Mouse (Mus musculus) left cerebral cortex, adult 2 months (tissue): ENCODE measurements around the gene Fig4. TPM values are rescaled to one million over a fixed set of nuclear protein-coding genes. Genes with fewer than 3 reads are reported as not detected.

ENCODE experiments used
- DNase-seq, 2 experiments: peaks; one replicate each; pipeline ENCODE4 v3.0.0; 2021 to 2022; ENCODE audit warnings: low spot score in 2 of 2, mixed read lengths in 1 of 2; ENCODE audit errors: extremely low spot score in 1 of 2
- H3K27ac ChIP-seq: fragments of 200-600 bp; 2 replicates; pipeline ENCODE4 v1.8.1; 2022
- H3K4me3 ChIP-seq: fragments of 200-600 bp; 2 replicates; pipeline ENCODE4 v1.8.1; 2022
- CTCF ChIP-seq: fragments of 200-600 bp; IDR thresholded peaks from 2 replicates; pipeline ENCODE4 v1.8.1; 2022; ENCODE audit warnings: antibody characterized with exemption, mild to moderate bottlenecking, moderate library complexity
- intact Hi-C: fragments of 180-260 bp; cut with DNase I; formaldehyde crosslinking; loops from one replicate; pipeline ENCODE4 v1.15.1; 2025
- total RNA-seq, 2 experiments: library from RNA; stranded (reverse); gene quantifications; 2 replicates each; pipeline ENCODE4 v1.2.3; 2021

Fig4 gene
- total RNA-seq, 2 experiments from 2014 or later = 25.2 to 25.6 TPM

- no peak for DNase-seq
- Histone ChIP-seq H3K27ac (no peak overlapping the region), H3K4me3 (no peak overlapping the region)
- TF ChIP-seq CTCF = no peak
- intact Hi-C loops = no loop called here
Observed at GRCm38 (mm10) chr10:41235584-41235983, 67.5 kb downstream of the Fig4 start.

- intact Hi-C loops = no loop called here
- DNase-seq = no peak
- Histone ChIP-seq H3K4me3 (no peak overlapping the region), H3K27ac (no peak overlapping the region)
- TF ChIP-seq CTCF = no peak
Observed at GRCm38 (mm10) chr10:41235159-41235558, 67.9 kb downstream of the Fig4 start.

GRCm38 (mm10) chr10:41234552-41234951, 68.5 kb downstream of the Fig4 start:
- TF ChIP-seq CTCF = no peak
- no peak for DNase-seq
- intact Hi-C loops = no loop called here
- no peak overlapping the region for H3K4me3 ChIP-seq
- no peak overlapping the region for H3K27ac ChIP-seq

GRCm38 (mm10) chr10:41233140-41233539, 69.9 kb downstream of the Fig4 start:
- TF ChIP-seq CTCF = no peak
- no peak for DNase-seq
- intact Hi-C loops = no loop called here
- no peak overlapping the region for H3K4me3 ChIP-seq
- H3K27ac ChIP-seq = no peak overlapping the region

GRCm38 (mm10) chr10:41231163-41231835, 71.8 kb downstream of the Fig4 start:
- DNase-seq = no peak
- Histone ChIP-seq H3K27ac (no peak overlapping the region), H3K4me3 (no peak overlapping the region)
- intact Hi-C loops = no loop called here
- no peak for TF ChIP-seq CTCF

GRCm38 (mm10) chr10:41227626-41228025, 75.4 kb downstream of the Fig4 start:
- H3K4me3 ChIP-seq = no peak overlapping the region
- no peak for DNase-seq
- intact Hi-C loops = no loop called here
- no peak for TF ChIP-seq CTCF
- H3K27ac ChIP-seq = no peak overlapping the region

- H3K27ac ChIP-seq = no peak overlapping the region
- intact Hi-C loops = no loop called here
- no peak overlapping the region for H3K4me3 ChIP-seq
- TF ChIP-seq CTCF = no peak
- DNase-seq = no peak
Observed at GRCm38 (mm10) chr10:41223499-41223898, 79.6 kb downstream of the Fig4 start.

GRCm38 (mm10) chr10:41221204-41221603, 81.9 kb downstream of the Fig4 start:
- no peak for TF ChIP-seq CTCF
- H3K27ac ChIP-seq = no peak overlapping the region
- DNase-seq = no peak
- H3K4me3 ChIP-seq = no peak overlapping the region
- intact Hi-C loops = no loop called here

- no peak for DNase-seq
- intact Hi-C loops = no loop called here
- TF ChIP-seq CTCF = no peak
- Histone ChIP-seq H3K27ac (no peak overlapping the region), H3K4me3 (no peak overlapping the region)
Observed at GRCm38 (mm10) chr10:41218897-41219296, 84.2 kb downstream of the Fig4 start.

- DNase-seq = no peak
- no peak for TF ChIP-seq CTCF
- intact Hi-C loops = no loop called here
- no peak overlapping the region for H3K4me3 ChIP-seq
- H3K27ac ChIP-seq = no peak overlapping the region
Observed at GRCm38 (mm10) chr10:41214083-41214482, 89.0 kb downstream of the Fig4 start.

- Histone ChIP-seq H3K27ac (no peak overlapping the region), H3K4me3 (no peak overlapping the region)
- no peak for DNase-seq
- intact Hi-C loops = no loop called here
- TF ChIP-seq CTCF = no peak
Observed at GRCm38 (mm10) chr10:41209538-41209937, 93.5 kb downstream of the Fig4 start.

GRCm38 (mm10) chr10:41208860-41209377, 94.1 kb downstream of the Fig4 start:
- intact Hi-C loops = no loop called here
- no peak for TF ChIP-seq CTCF
- DNase-seq = no peak
- Histone ChIP-seq H3K4me3 (no peak overlapping the region), H3K27ac (no peak overlapping the region)

GRCm38 (mm10) chr10:41205647-41206046, 97.4 kb downstream of the Fig4 start:
- no peak overlapping the region for H3K27ac ChIP-seq
- intact Hi-C loops = no loop called here
- DNase-seq = no peak
- no peak overlapping the region for H3K4me3 ChIP-seq
- TF ChIP-seq CTCF = no peak
